Mouse (Mus musculus): Measurements from ENCODE around the gene Mrm3.

Mrm3 gene

DNA sequence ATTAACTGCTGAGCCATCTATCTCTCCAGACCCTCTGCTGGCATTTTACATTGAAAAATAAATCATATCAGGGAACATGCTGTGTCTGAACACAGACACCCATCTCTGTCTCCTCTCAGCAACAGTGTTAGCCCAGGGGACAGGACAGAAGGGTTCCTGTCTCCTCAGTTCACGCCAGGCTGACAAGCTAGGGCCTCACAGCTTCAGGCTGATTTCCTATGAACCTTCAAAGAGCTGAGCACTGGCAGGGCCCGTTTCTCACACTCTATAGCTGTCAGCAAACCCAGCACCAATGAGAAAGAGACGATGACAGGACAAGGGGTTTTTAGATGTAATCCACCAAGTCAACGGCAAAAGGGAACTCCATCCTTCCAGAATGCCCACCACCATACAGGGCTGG lies 48.4 kb downstream of the Mrm3 start:
- DNase-seq: no peak

DNA sequence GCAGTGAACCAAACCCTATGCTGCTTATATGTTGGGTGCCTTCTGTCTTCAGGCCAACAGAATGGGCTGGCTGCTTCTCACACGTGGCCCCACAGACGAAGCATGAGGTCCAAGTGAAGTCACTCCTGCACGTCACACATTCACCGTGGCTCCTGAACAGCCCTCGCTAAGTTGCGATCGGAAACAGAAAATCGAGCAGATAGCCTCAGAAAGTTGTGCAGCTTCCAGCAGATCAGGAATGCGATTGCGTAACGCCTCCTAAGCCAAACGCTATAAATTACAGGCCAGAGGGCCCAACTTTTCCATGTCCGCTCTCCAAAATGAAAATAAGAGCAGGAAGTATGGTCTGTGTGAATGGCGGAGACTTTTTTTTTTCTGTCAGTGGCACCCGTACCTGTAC lies 48.9 kb downstream of the Mrm3 start:
- no peak for DNase-seq

DNA sequence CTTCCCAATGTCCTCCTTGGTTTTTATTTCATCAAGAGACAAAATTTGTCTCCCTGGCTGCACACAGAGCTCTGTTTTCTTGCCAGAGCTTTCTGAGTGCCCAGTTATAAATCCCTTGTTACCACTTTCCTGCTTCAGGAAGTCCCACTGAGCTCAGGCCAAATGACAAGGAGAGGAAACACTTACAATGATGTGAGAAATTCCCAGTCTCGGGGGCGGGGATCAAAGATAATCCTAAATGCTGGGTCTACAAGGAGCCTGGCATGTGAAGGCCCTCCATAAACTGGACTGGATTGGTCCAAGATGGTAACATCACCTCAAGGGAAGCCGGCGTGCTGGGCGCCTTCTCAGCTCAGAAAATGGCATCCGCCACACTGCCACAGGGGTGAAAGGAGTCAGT lies 49.3 kb downstream of the Mrm3 start:
- DNase-seq: no peak

DNA sequence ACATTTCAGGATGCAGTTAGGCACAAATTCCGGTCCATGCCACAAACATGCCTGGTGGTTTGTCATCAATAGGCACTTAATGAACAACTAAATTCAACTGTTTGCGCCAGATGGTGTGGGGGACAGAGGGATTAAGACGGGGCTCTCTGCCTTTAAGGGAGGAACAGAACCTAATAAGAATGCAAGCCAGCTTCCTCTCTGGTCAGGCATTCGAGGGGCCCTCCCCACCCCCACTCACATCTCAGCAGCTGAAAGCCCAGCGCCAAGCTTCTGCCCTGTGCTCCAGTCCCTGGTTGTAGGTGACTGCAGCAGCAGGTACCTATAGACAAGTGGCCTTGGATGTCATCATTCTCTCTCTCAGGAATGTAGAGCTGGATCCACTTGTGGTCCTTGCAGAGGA lies 50.6 kb downstream of the Mrm3 start:
- no peak for DNase-seq

DNA sequence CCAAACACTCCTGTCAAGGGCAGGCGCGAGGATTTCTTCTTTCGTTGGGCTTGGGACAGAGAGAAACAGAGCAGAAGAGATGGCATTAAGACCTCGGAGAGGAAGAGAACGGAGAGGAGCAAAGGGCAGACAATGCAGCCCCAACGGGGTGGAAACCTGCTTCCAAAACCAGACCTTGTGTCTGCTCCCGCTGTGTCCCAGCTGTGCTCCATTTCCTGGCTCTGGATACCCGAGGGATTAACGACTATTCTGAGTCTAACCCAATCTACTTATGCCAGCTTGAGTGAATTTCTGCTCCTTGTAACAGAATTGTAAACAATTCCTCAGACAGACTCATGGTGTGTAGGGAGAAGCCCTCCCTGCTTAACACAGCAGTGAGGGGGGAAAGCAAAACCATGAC lies 51.3 kb downstream of the Mrm3 start:
- no peak for DNase-seq

DNA sequence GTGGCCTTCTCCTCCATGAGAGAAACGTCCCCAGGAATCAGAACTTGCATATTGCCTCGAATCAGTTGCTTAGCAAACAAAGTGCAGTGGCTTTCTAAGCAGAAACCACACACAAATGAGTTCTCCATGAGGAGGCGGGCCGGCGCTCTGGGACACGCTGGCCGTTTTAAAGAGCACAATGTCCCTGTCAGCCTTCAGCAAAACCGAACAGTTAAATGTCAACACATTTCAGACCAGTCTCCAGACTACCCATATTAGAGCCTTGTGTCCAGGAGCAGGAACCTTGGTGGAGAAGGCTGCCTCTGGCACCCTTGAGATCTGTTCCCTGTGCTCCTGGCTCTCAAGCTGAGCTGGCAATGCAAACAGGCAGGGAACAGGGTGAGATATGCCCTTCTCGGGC lies 53.7 kb downstream of the Mrm3 start:
- DNase-seq: no peak

DNA sequence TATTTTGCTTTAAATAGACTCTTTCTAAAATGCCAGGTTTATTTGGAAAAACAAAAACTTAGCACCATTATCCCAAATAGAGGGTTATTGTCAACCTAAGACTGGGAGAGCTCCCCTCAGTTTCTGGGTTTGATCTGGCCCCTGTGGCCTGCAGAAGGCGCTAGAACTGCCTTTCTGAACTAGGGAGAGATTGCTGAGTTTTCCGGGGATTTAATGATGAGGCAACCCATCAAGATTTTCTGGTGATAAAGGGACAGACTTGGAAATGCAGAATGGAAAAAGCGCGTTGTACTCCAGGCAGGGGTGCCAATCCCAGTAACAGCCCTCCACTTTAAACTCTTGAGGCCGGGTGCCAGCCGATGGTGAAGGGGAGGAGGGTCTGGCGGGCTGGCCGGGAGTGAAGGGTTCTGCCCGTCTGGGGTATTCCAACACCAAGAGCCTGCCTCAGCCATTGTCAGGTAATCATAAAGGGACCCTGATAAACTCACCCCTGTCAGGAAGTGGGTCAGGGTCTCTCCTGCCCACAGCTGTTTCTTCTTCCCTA lies 55.0 kb downstream of the Mrm3 start:
- DNase-seq: no peak
